Mouse (Mus musculus) G1E (cell line): ENCODE data around the gene Pfkm.

Source experiments
- CTCF ChIP-seq: IDR thresholded peaks from 2 replicates; pipeline ENCODE4 v1.5.1; 2012; ENCODE audit warnings: low read depth, low read length, inconsistent platforms, mixed read lengths
- GATA1 ChIP-seq: IDR thresholded peaks from 2 replicates; pipeline ENCODE4 v1.6.1; 2012; ENCODE audit warnings: borderline replicate concordance, low read length, inconsistent platforms, mixed read lengths

DNA sequence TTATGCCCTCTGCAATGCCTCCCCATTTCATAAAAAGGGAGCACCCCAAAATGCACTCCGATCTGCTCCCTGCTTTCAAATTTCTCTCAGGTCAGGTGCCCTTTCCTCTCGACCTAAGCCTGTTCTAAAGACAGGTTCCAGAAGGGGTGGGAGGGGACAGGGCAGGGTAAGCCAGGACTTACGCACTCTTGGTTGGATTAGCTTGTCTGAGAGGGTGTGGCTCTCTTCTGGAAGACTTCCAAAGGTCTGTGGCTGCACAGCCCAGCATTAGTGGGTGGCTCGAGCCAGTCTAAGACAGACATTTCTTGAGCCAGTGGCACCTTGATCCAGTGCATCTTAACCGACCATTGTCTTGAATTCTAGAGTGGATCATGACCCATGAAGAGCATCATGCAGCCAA lies 19.4 kb downstream of the Pfkm start:
- TF ChIP-seq CTCF (no peak), GATA1 (no peak)
